Mouse (Mus musculus) testis, postnatal 14 days (tissue): ENCODE measurements at regions not wholly inside any gene's neighbourhood (a gene's known extent, or its start where the extent isn't known, plus 50 kb on each side); places are given as distances from the start of the nearest gene placed in this dataset.
A peak's percentile ranks its signal among the peaks of the same experiment; 100 is the strongest.

Source experiments
- DNase-seq: peaks from one replicate; pipeline ENCODE4 v3.0.0; 2021; ENCODE audit warnings: low spot score

DNA sequence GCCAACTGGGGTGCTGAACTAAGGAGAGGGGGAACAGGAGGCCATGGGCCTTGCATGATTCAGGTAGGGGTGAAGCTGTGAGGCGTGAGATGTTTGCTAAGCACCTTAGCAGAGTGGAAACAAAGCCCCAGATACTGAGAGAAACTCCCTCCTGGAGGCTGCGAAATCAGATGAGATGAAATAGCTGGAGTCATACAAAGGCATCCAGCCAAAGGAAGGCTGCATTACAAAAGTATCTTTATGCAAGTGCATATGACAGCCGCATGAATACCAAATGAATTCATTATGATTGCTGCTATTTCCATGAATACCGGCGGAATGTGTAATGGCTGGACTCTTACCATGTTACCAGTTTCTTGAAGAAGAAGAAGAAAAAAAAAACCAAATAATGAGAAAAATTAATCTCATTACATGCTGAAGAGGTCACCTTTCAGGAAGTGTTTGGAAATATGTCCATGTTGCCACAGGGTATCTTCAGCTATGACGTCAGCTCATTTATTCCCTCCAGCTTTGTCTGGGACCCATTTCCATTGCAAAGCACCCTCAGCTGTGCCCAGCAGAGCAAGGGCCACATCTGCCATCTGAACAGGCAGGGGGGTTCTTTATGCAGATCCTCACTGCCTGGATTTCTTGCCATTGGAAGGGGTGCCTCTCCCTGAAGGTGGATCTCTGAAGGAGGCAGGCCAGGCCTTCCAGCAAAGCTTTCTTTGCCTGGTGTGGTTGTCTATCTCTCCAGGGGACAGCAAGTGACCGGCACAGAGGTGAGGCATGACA lies 551.7 kb upstream of the Mki67 start:
- no peak for DNase-seq

DNA sequence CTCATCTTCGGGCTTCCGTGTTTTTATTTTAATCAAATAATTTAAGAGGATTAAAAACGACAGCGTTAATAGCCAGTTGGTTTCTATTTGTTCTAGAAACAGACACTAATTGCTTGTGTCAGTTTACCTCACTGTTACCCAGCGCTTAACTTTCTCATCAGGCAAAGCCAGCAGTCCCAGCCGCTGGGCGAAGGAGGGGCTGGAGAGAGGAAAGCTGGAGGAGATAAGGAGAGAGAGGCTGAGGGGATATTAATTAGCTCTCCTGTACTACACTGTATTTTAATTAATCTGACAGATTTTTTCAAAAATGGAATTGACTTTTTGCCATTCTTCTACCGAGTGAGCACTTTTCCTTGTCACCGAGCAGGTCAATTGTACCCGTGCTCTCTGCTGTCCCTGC lies 559.5 kb upstream of the Mki67 start:
- no peak for DNase-seq

DNA sequence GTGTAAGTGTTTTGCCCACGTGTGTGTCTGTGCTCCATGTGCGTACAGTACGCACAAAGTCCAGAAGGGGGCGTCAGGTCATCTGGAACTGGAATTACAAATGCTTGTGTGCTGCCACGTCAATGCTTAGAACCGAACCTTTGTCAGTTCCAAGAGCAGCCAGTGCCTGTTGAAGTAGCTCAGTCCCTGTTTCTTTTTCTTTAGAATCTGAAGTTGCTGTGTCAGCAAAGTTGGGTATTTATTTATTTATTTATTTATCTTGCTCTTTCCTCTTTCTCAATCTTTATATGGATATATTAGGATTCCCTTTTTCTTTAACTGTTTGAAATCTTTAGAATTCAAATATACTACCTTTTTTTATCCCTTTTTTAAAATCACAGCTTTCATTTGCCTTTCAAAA lies 567.6 kb upstream of the Mki67 start:
- no peak for DNase-seq

DNA sequence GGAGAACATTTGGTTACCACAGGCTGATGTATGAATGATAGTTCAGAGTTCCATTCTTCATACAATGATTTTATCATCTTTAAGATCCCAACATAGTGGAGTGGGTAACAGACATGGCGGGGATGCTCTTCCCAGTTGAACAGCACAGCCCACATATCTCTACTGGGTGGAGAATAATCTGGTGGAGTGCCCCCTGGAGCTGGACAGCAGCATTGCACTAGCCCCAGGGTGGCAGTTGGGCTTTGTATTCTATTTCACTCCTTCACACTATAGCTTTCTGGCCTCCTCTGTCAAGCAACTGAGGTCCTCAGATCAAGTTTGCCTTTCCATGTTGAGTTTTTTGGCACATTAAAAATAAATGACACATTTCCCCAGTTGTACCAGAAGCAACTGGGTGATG lies 569.4 kb upstream of the Mki67 start:
- no peak for DNase-seq

DNA sequence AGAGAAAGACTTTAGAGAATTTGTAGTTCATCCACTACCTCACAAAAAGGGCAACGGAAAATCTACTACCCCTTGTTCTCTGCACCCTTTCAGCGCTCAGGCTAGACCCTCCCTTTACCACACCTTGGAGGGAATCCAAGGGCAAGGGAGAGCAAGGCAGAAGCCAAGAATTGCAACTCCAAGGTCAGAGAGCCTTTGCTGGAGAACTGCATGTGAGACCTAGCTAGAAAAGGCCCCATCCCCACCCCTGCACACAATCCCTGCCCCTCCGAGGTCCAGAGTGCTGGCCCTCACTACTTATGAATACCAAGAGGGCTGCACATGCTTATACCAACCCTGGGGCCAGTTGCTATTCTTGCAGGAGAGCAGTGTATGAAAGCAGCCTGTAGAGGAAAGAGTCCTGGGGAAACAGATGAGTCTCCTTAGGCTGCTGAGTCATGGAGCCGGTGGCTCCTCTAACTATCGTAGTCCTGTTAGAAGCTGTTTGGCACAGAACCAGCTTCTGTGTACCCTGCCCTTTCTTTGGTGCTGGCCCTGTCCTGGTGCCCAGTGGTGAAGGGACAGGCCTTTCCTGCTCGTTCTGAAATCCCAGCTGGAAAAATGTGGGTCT lies 577.5 kb upstream of the Mki67 start:
- peak; percentile 18 for DNase-seq

DNA sequence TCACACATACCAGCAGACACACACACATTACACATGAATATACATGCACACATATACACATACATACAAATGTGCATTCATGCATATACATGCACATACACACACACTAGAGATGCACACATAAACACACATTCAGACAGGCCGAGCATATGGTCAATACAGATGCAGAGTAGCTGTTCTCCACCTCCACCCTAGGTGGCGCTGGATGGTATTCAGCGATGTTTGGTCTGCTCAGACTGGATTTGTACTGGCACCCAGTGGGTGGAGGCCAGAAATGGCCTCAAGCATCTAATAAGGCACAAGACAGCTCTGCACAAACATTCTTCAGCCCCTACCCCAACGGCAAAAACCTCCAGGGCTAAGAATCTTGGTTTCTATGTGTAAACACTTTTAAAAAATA lies 578.3 kb upstream of the Mki67 start:
- no peak for DNase-seq

DNA sequence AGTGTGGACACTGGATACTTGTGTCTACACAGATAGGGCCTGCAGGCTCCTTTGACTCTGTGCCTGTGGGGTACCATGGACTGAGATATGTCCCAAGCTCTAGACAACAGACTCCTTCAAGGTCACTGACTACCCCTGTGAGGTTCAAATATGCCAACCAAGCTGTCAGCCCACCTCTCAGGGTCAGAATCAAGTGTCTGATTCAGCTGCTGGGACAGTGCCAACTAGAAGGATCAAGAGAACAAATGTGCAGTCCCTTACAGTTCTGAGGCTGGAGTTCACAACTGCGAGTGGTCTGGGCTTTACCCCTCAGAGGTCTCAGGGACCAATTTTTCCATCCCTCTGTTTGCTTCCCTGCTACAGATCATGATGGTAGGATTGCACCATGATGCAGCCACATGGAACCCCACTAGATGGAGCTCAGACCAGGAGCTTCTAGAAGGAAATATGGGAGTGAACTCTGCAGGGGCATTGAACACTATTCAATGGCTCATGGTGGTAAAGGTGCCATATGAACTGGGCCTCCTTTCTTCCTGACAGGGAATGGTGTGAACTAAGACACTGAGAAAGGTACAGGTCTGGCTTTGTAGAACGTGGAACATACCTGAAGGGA lies 581.8 kb upstream of the Mki67 start:
- no peak for DNase-seq

DNA sequence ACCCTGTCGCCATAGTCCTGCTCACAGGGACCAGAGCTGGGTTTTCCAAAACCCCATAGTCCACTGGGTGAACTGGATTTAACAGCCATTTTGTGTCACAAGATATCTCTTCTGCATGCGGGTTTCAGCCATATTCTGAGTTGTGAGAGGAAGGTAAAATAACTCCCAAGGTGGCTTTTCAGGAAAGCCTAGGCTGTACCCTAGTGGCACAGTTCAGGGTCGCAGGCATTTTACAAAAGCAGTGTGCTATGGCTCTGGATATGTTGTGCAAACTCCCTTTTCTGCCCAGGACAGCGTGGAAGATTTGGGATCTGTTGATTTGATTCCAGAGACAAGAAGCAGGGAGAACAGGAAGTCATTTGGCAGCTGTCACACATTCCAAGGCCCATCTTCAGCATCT lies 588.3 kb upstream of the Mgmt start:
- no peak for DNase-seq

DNA sequence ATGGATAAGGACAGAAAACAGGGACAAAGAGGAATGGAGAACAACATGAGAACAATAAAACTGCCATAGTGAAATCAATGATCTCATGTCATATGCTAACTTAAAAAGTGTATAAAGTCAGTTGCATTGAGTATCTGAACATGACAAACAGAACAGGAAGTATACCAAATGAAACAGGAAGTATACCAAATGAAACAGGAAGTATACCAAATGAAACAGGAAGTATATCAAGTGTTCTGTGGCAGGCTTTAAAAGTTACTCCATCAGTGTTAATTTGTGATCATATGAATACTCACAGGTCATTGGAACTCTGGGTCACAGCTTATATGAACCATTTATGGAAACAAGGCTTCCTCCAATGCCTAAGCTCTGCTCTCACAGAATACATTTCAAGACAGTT lies 585.6 kb upstream of the Mgmt start:
- DNase-seq, result no peak

DNA sequence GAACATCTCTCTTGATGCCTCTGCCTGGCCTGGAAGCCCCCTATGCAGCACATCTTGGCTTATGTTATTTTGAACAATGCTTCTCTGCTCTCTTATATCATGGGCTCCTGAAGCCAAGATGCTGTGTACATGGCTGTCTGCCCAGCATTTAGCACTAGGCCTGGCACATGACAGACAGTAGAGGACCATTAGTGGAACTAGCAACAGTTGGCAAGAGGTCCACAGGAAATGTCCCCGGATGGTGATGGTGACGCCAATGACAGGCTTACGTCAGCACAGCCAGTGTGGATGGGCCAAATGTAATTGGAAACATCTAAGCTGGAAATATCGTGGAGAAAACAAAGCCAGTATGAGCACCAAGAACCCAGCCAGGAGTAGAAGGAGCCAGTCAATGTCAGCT lies 567.1 kb upstream of the Mgmt start:
- no peak for DNase-seq

DNA sequence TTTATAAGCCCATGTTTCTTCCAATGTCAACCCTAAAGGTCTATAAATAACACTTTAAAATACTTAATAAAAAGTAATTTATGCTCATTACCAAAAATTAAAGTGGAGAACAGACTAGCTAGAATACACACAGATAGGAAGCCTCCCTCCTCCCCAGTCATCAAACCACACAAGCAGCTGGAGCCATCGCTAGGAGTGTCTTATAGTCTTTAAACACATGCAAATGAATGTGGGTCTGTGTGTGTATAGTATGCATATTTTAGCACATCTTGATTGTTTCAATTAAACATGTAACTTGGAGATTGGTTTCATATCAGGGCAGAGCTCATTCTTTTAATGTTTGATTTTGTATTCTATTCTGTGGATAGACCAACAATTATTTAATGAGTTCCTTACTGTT lies 564.0 kb upstream of the Mgmt start:
- DNase-seq, result no peak

DNA sequence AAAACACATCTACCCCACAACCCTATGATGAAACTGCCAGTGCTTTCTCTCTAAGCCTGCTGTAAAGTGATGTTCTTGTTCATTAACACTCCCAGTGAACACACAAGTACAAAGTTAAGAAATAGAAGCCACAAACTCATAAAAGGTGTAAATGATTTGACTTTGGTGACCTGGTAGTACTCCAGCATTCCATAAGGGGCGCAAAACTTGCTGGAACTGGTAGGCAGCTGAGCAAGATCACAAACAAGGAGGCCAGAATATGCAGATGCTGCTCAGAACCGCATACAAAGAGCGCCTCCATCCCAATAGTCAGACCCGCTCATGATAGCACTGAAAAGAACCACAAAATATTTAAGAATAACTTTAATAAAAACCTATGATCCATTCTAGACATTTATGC lies 561.6 kb upstream of the Mgmt start:
- DNase-seq, result no peak

DNA sequence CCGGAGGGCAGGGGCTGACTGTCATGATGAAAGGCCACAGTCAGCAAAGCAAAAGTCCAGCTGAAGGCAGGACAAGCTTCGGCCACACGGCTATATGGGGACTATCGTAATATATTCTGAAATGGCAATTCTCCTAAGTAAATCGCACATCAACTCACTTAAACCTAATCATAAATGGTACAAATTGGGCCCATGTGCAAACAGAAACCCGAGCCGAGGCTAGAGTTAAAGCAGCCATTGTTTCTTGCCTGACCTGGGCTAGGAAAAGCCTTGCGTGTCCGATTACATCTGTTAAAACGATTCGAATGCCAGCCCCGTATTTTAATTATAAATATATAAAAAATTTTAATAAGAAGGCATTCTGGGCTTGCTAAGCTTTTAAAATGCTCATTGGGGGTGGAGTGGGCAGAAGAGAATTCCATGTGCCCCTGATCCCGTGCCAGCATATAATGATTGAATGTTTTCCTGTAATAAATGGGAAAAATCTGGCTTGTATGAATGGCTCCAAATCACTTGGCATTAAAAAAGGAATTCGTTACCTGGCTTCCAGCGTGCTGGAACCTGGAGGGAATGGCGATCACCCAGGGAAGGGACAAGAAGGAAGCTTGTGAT lies 552.7 kb upstream of the Mgmt start:
- no peak for DNase-seq

DNA sequence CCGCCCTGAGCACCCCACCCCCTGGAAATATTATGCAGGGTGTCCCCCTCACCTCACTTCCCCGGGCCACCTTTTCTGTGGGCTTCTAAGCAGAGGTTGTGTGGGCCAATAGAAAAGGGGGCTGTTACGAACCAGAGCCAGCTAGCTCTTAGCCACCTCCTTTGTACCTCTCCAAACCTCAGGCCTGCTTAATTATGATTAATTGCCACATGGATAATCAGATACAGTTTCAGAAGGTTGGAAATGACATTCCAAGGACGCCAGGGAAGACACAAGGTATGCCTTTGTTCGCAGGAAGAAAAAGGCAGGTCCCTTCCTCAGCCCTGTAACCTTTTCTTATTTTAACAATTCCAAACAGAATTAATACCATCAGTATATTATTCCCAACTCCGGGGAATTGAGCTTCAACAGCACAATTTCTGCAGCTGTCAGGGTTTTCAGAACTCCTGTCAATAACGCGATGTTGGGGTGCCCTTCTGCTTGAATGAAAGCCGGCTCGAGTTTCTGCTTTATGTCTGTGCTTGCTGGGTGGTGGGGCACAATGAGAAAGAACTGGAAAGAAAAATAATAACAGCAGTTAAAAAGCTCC lies 552.1 kb upstream of the Mgmt start:
- no peak for DNase-seq

DNA sequence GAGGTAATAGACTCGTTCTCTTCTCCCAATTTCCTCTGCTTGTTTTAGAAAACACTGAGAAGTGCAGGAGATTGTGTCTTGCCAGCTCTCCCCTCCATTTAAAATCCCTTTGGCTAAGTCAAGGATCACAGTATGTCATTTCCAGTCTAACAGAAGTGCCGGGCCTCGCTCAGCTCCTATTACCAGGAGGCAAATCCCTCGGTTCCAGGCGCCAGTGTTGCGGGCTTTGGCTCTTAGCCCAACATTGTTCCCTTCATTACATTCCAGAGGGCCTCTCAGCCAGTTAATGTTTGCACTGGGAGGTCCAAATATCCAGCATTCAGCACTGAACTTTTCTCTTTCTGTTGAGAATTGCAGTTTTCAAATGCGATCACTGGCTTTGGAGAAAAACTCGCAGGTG lies 551.6 kb upstream of the Mgmt start:
- DNase-seq, result peak; percentile 13

DNA sequence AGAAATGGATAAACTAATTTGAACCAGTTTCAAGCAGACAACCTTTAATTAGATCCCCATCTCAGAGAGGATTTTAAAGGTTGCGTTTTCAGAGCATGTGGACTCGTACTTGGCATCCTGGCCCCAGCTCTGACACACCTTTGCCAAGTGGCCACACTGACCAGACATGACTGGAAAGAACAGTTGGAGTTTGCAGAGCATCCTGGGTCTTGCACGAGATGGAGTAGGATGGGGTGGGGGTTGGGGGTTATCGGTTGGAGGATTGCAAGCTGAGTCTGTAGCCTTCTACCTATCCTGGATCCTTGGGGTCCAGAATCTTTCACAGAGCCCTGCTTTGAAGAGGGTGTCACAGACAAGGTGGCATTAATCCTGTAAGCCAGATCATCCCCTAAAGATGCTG lies 550.9 kb upstream of the Mgmt start:
- DNase-seq, result no peak

DNA sequence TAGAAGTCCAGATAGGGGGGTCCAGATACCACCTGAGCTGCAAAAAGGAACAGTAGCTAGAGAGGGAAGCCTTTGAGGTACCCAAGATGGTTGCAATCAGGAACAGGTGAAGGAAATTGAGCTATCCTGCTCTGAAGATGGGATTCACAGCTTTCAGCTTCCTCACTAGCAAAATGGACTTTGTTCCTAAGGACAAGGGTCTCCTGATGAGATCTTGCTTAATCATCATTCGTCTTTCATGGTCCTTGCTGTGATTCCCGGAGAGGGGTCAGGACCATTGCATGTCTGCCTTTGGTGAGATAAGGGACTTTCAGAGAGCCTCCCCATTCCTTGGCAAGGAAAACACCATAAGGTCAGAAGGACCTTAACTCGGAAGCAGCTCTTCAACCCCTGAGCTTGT lies 549.4 kb upstream of the Mgmt start:
- DNase-seq, result no peak

DNA sequence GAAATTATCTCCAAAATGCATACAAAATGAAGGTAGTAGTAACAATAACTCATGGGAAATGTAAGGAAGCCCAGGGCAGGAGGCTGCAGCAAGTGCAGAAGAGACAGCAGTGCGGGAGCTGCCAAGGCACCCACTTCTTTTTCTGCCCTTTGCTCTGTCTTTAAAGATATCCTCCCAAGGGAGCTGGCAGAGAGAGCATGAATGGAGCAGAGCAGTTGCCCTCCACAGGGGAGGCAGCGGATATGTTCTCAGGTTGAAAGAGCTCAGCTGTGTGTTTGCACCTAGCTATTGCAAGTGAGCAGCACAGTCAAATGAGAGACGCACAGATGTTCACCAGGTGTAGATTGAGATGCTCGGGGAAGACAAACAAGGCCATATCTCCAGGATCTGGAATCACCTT lies 547.9 kb upstream of the Mgmt start:
- no peak for DNase-seq

DNA sequence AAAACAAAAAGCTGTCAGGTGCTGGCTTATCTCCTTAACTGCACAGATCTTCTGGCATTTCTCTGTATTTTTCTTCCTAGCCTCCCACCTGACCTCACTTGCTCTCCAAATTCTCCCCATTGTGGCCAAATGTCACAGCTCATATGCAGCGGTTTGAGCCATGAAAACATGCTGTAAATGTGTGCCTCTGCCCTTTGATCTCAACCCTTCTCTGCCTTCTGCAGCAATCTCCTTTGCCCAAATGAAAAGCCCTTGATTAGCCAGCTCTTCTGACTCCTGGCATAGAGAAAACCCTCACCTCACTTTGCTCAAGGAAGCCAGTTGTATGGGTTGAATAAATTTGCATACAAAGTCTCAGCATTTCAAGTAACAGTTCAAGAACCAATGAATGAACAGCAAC lies 546.1 kb upstream of the Mgmt start:
- no peak for DNase-seq

DNA sequence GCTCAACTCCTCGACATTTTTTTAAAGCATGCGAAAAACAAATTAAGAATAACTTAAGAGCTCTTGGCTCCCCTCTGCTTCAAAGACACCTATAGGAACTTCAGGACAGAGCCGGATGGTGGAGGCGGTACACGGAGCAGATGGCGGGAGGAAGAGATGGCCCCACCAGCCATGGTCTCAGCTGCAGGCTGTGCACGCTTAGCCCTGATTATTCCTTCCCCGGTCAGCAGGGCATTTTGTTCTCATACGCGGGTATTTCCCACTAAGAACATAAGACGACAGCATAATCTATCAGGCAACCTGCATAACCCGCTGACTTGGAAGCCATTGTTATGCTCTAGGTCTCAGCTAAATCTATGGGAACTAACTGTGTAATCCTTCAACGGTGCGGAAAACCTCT lies 544.8 kb upstream of the Mgmt start:
- no peak for DNase-seq

DNA sequence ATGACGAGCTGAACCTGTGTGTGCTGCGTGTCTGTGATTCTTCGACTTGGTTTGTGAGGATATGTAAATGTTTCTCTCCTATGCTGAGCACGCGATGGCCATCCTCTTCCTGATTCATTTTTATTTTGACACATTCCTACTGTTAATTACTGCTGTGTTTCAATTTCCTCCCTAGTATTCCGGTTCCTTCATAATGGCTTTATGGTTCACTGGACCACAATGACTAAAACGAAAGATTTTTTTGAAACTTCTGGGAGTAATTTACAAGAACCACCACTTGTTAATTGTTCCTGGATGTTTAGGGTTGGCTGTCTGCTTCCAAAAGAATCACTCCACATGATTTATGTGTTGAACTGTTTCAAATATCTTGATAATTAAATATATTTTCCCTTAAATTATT lies 537.4 kb upstream of the Mgmt start:
- no peak for DNase-seq

DNA sequence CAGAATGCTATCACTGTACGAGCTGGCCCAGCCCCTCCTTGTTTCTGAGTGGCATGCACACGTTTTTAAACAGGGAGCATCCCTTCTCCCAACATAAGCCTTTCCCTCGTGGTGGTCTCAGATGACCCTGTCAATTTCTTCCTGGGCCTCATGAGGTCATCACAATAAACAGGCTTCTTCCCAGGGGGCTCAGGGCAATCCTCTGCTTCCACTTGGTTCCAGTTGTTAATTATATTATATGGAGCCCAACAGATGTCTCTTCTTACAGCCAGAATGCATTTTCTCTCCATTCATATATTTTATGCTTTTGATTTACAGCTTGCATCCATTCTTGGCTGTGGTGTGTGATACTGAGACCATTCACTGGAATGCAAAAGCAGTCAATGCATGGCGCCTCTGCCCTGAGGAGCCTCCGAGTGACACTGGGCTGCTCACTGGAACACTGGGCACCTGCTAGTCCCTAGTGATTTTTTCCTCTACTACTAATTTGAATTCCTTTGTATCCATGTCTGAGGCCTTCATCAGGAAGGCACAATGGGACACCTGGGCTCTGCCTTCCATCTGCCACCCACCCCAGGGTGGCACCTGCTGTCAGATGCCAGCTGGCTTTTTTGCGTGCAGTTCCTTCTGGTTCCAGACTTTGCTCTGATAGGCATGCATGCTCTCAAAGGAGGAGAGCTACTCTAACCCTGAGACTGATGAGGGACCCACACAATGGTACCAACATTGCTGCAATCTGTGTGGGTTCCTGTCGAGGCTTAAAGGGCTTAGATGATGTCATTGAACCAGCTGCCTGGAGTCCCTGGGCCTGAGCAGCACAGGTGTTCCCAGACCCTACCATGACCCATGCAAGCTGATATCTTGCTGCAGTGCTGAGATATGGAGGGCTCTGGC lies 528.8 kb upstream of the Mgmt start:
- DNase-seq, result no peak
